Mouse (Mus musculus): ENCODE measurements at regions not wholly inside any gene's neighbourhood (a gene's known extent, or its start where the extent isn't known, plus 50 kb on each side); places are given as distances from the start of the nearest gene placed in this dataset.

DNA sequence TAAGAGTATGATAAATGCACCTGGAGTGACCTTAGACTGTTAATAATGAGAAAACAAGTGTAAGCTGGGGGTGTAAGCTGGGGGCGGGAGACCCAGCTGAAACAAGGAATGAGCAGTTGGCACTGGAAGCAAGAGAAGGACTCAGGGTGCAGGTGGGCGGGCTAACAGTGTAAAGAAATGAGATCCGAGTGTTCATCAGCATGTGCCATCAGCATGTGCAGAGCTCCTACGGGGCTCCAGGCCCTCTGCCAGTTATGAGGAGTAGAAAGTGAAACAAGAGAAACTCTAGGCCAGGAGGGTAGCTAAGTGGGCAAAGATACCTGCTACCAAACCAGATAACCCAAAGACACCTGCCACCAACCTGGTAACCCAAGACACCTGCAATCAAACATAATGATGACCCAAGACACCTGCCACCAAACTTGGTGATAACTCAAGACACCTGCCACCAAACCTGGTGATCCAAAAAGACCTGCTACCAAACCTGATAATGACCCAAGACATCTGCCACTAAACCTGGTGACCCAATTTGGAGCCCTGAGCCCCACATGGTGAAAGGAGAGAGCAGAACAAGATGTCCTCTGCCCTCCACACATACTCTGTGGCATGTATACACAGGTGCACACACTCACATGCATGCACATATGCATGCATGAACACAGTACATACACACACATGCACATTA, 120.1 kb upstream of the Ctnnb1 start:
- no peak for DNase-seq
- ATAC-seq (ENCODE audit: insufficient read depth): no peak
- no peak for TF ChIP-seq CTCF (IDR thresholded peaks at IDR 0.05; ENCODE audit: low read depth)
- H3K4me1 ChIP-seq (ENCODE audit: insufficient read depth): peaks cover 10% of the 10 kb centered on the region; the same call in 1 of the 2 replicates
- H3K36me3 ChIP-seq (ENCODE audit: insufficient read depth): no peaks in the 10 kb centered on the region
- no peak overlapping the region for H3K4me2 ChIP-seq
- no peak overlapping the region for H3K27ac ChIP-seq (ENCODE audit: low read depth)
- H3K27me3 ChIP-seq (ENCODE audit: insufficient read depth, low read length): no peaks in the 10 kb centered on the region
- H3K9ac ChIP-seq: no peak overlapping the region
- WGBS: 37% methylated on average over 4 of the region's 4 CpGs
- H3K9me3 ChIP-seq (ENCODE audit: low read depth, low read length): no peaks in the 10 kb centered on the region
- no peak overlapping the region for H3K4me3 ChIP-seq (ENCODE audit: low read depth, low read length)

DNA sequence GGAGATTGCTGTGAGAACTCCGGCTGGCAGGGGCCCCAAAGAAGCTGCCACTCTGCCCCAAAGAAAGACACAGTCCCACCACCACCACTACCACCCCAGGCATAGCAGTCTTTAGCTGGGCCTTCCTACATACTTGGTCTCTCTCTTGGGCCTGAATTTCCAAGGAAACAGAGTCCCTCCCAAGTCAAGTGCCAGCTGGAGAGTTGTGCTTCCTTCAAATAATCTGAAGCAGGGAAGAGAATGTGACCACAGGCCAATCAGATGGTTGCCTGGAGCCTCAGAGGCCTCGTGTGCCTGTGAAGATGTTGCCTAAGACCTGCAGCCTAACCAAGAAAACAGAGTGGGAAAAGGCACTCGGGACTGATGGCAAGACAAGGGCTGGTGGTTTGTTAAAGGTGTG, 117.5 kb upstream of the Ctnnb1 start:
- Histone ChIP-seq H3K27ac (ENCODE audit: low read depth) (no peak overlapping the region), H3K4me3 (ENCODE audit: low read depth, low read length) (no peak overlapping the region), H3K27me3 (ENCODE audit: insufficient read depth, low read length) (no peaks in the 10 kb centered on the region), H3K36me3 (ENCODE audit: insufficient read depth) (no peaks in the 10 kb centered on the region), H3K4me1 (ENCODE audit: insufficient read depth) (peaks cover 3% of the 10 kb centered on the region; the same call in 1 of the 2 replicates), H3K4me2 (no peak overlapping the region), H3K9me3 (ENCODE audit: low read depth, low read length) (no peaks in the 10 kb centered on the region), H3K9ac (no peak overlapping the region)
- 55% methylated on average over 3 of the region's 3 CpGs for WGBS
- no peak for TF ChIP-seq CTCF (IDR thresholded peaks at IDR 0.05; ENCODE audit: low read depth)
- DNase-seq (no peak), ATAC-seq (ENCODE audit: insufficient read depth) (no peak)

DNA sequence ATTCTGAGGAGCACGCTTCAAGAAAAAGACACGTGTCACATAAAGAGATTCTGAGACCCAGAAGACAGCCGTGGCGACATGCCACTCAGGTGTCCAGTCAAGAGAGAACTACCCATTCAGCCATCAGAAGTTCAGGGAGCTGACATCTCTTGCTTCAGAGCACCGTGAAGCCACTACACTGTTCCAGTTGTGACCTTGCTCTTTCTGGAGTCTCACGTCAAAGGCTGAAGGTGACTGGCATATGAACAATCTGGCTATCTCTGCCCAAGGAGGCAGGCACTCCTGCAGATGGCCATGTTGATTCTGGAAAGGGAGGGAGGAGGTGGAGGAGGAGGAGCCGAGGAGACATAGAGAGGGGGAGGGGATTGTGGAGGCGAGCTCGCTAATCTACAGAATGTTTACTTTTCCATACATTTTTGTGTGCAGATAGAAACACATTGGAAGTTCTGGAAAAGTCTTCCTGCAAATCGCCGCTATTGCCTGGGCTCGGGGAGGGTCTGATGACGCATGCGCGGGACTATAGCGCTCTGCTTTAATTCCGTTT, 116.3 kb upstream of the Ctnnb1 start:
- H3K36me3 ChIP-seq (ENCODE audit: insufficient read depth): no peaks in the 10 kb centered on the region
- no peaks in the 10 kb centered on the region for H3K27me3 ChIP-seq (ENCODE audit: insufficient read depth, low read length)
- peak; percentile 35; the same call in 1 of the 2 replicates for ATAC-seq (ENCODE audit: insufficient read depth)
- TF ChIP-seq CTCF (IDR thresholded peaks at IDR 0.05; ENCODE audit: low read depth): no peak
- H3K4me1 ChIP-seq (ENCODE audit: insufficient read depth): peaks cover 3% of the 10 kb centered on the region; the same call in 1 of the 2 replicates
- H3K4me3 ChIP-seq (ENCODE audit: low read depth, low read length): no peak overlapping the region
- 34% methylated on average over 17 of the region's 17 CpGs for WGBS
- H3K4me2 ChIP-seq: peak overlapping the region; percentile 35
- peak; percentile 67 for DNase-seq
- no peaks in the 10 kb centered on the region for H3K9me3 ChIP-seq (ENCODE audit: low read depth, low read length)
- H3K9ac ChIP-seq: no peak overlapping the region
- no peak overlapping the region for H3K27ac ChIP-seq (ENCODE audit: low read depth)

DNA sequence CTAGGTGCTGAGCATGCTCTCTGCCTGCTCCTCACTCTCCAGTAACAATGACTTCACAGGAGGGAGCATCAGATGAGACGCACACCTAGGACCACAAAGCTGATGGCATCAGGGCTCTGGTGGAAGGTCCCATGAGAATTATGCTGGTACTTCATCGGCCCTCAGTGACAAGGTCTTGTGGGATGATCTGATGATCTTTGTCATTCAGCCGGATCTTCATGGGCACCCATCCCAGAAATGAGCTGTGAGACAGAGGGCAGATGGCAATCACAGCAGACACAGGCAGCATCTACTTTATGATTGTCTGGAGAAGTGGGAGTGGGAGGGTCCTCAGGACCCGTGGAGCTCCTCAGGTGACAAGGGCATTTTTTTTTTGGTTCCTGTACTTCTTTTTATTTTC, 114.7 kb upstream of the Ctnnb1 start:
- Histone ChIP-seq H3K9me3 (ENCODE audit: low read depth, low read length) (no peaks in the 10 kb centered on the region), H3K4me3 (ENCODE audit: low read depth, low read length) (no peak overlapping the region), H3K36me3 (ENCODE audit: insufficient read depth) (no peaks in the 10 kb centered on the region), H3K9ac (no peak overlapping the region), H3K27me3 (ENCODE audit: insufficient read depth, low read length) (no peaks in the 10 kb centered on the region), H3K27ac (ENCODE audit: low read depth) (no peak overlapping the region), H3K4me2 (no peak overlapping the region), H3K4me1 (ENCODE audit: insufficient read depth) (peaks cover 3% of the 10 kb centered on the region; the same call in 1 of the 2 replicates)
- no peak for TF ChIP-seq CTCF (IDR thresholded peaks at IDR 0.05; ENCODE audit: low read depth)
- WGBS: 68% methylated on average over 4 of the region's 4 CpGs
- no peak for DNase-seq
- ATAC-seq (ENCODE audit: insufficient read depth): no peak

DNA sequence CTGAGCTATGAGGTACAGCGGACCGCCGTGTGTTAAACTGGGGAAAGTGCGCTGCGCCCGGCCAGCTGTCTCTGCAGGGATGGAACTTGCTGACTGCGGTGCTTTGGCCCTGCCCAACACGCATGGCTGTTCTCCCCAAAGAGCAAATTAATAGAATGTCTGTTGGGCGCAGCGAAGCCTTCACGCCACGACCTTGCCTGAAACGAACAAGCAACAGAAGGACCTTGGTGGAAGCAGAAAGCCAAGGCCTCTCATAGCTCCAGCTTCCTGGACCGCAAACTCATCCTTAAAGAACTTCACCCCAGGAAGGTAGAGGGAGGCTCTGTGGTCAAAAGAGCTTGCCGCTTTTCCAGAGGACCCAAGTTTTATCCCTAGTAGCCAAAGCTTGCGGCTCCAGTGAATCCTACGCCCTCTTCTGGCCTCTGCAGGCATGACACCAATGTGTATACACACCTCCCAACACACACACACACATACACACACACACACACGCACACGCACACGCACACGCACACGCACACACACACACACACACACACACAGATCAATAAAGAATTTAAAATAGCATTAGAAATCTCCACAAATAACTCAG, 110.2 kb upstream of the Ctnnb1 start:
- no peak for DNase-seq
- H3K36me3 ChIP-seq (ENCODE audit: insufficient read depth): no peaks in the 10 kb centered on the region
- no peak for TF ChIP-seq CTCF (IDR thresholded peaks at IDR 0.05; ENCODE audit: low read depth)
- no peak for ATAC-seq (ENCODE audit: insufficient read depth)
- no peaks in the 10 kb centered on the region for H3K27me3 ChIP-seq (ENCODE audit: insufficient read depth, low read length)
- WGBS: 92% methylated on average over 22 of the region's 22 CpGs
- no peaks in the 10 kb centered on the region for H3K9me3 ChIP-seq (ENCODE audit: low read depth, low read length)
- H3K4me2 ChIP-seq: no peak overlapping the region
- H3K9ac ChIP-seq: no peak overlapping the region
- no peak overlapping the region for H3K27ac ChIP-seq (ENCODE audit: low read depth)
- no peaks in the 10 kb centered on the region for H3K4me1 ChIP-seq (ENCODE audit: insufficient read depth)
- no peak overlapping the region for H3K4me3 ChIP-seq (ENCODE audit: low read depth, low read length)

DNA sequence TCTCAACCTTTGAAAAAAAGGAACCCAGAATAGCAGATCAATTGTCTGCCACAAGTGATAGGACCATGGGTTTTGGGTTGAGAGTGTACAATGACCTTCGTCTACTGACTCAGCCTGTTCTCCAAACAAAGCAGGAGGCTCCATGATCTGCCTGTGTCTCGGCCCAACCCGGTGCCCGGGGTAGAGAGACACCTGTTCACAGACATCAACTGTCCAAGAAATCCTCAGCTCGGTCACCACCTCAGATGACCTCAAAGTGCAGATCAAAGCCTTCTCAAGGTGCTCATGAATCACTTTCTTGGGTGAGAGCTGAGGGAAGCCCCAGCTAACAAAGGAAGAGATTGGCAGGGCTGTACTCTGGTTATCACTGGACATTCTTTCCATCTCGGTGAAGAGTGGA, 108.1 kb upstream of the Ctnnb1 start:
- no peaks in the 10 kb centered on the region for H3K4me1 ChIP-seq (ENCODE audit: insufficient read depth)
- no peak overlapping the region for H3K4me3 ChIP-seq (ENCODE audit: low read depth, low read length)
- WGBS: 42% methylated on average over 6 of the region's 6 CpGs
- no peak overlapping the region for H3K9ac ChIP-seq
- no peaks in the 10 kb centered on the region for H3K36me3 ChIP-seq (ENCODE audit: insufficient read depth)
- no peaks in the 10 kb centered on the region for H3K27me3 ChIP-seq (ENCODE audit: insufficient read depth, low read length)
- H3K27ac ChIP-seq (ENCODE audit: low read depth): no peak overlapping the region
- ATAC-seq (ENCODE audit: insufficient read depth): no peak
- no peak overlapping the region for H3K4me2 ChIP-seq
- DNase-seq: no peak
- no peak for TF ChIP-seq CTCF (IDR thresholded peaks at IDR 0.05; ENCODE audit: low read depth)
- no peaks in the 10 kb centered on the region for H3K9me3 ChIP-seq (ENCODE audit: low read depth, low read length)

DNA sequence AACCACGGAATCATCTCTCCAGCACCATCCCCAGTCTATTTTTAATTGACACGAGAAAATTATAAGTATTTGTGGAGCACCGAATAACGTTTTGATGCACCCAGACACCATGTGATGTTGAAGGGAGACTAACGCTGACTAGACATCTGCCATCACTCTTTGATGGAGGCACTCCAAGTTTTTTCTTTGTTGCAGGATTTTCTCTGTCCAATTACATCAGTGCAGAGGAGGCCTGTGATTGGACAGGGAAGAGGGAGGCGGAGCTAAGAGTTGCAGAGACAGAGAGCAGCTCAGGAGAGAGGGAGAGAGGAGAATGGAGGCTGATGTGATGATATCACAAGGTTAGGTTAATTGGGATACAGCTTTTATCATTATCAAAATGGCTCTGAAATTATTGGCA, 105.6 kb upstream of the Ctnnb1 start:
- Histone ChIP-seq H3K9ac (no peak overlapping the region), H3K9me3 (ENCODE audit: low read depth, low read length) (no peaks in the 10 kb centered on the region), H3K36me3 (ENCODE audit: insufficient read depth) (no peaks in the 10 kb centered on the region), H3K27me3 (ENCODE audit: insufficient read depth, low read length) (no peaks in the 10 kb centered on the region), H3K4me3 (ENCODE audit: low read depth, low read length) (no peak overlapping the region), H3K4me1 (ENCODE audit: insufficient read depth) (no peaks in the 10 kb centered on the region), H3K27ac (ENCODE audit: low read depth) (no peak overlapping the region), H3K4me2 (no peak overlapping the region)
- DNase-seq (peak; percentile 43), ATAC-seq (ENCODE audit: insufficient read depth) (no peak)
- WGBS: 50% methylated on average over 6 of the region's 6 CpGs
- TF ChIP-seq CTCF (IDR thresholded peaks at IDR 0.05; ENCODE audit: low read depth): no peak
